Mouse (Mus musculus) ES-Bruce4 (cell line): ENCODE results near the gene 1700069L16Rik. TPM values are rescaled to one million over a fixed set of nuclear protein-coding genes. Genes with fewer than 3 reads are reported as not detected.

Source experiments
- H3K27ac ChIP-seq: 2 replicates; pipeline ENCODE4 v1.5.1; 2012; ENCODE audit warnings: low read length, inconsistent platforms; ENCODE audit not compliant: insufficient read depth
- H3K27me3 ChIP-seq: 2 replicates; pipeline ENCODE4 v1.6.1; 2012; ENCODE audit warnings: mild to moderate bottlenecking, low read length, inconsistent platforms; ENCODE audit not compliant: control insufficient read depth, poor library complexity, insufficient read depth, severe bottlenecking
- H3K36me3 ChIP-seq: 2 replicates; pipeline ENCODE4 v1.6.1; 2012; ENCODE audit warnings: inconsistent platforms, mild to moderate bottlenecking, low read length, moderate library complexity; ENCODE audit not compliant: control insufficient read depth, poor library complexity, insufficient read depth, severe bottlenecking
- H3K4me1 ChIP-seq: one replicate; pipeline ENCODE4 v1.8.1; 2011; ENCODE audit warnings: low read length; ENCODE audit not compliant: control insufficient read depth, insufficient read depth
- H3K4me3 ChIP-seq: 2 replicates; pipeline ENCODE4 v1.5.1; 2011; ENCODE audit warnings: low read depth, mild to moderate bottlenecking, low read length
- H3K9ac ChIP-seq: 2 replicates; pipeline ENCODE4 v1.6.1; 2012; ENCODE audit warnings: low read depth, mild to moderate bottlenecking, inconsistent platforms; ENCODE audit not compliant: poor library complexity, severe bottlenecking
- H3K9me3 ChIP-seq: replicated peaks from 2 replicates; pipeline ENCODE4 v1.6.1; 2012; ENCODE audit warnings: mild to moderate bottlenecking, low read length, inconsistent platforms; ENCODE audit not compliant: control insufficient read depth, poor library complexity, insufficient read depth, severe bottlenecking
- CTCF ChIP-seq: IDR thresholded peaks from one replicate; pipeline ENCODE4 v1.8.1; 2011; ENCODE audit warnings: low read depth, low read length
- EP300 ChIP-seq: IDR thresholded peaks from 2 replicates; pipeline ENCODE4 v1.6.1; 2011; ENCODE audit warnings: low read depth, low read length; ENCODE audit not compliant: insufficient read depth
- POLR2A ChIP-seq: IDR thresholded peaks from one replicate; pipeline ENCODE4 v1.8.1; 2011; ENCODE audit warnings: low read length; ENCODE audit not compliant: insufficient read depth
- polyA plus RNA-seq: library from polyadenylated mRNA; stranded (reverse); fragments of >200 nt; gene quantifications from 2 replicates; pipeline ENCODE4 v1.2.4, GENCODE M21; 2011; ENCODE audit warnings: low read depth; ENCODE audit not compliant: missing spikeins, insufficient read depth, insufficient read length

The 1700069L16Rik gene
- polyA plus RNA-seq, 1 experiment, result not detected

GRCm38 (mm10) chr5:113728011-113728410 lies 3.4 kb upstream of the 1700069L16Rik start:
- Histone ChIP-seq H3K9me3 (no peaks in the 10 kb centered on the region), H3K27ac (no peak overlapping the region), H3K4me1 (peaks cover 7% of the 10 kb centered on the region), H3K4me3 (no peak overlapping the region), H3K27me3 (no peaks in the 10 kb centered on the region), H3K36me3 (no peaks in the 10 kb centered on the region), H3K9ac (no peak overlapping the region)
- TF ChIP-seq CTCF, result no peak
- no peak for TF ChIP-seq POLR2A
- no peak for TF ChIP-seq EP300

- Histone ChIP-seq H3K27me3 (no peaks in the 10 kb centered on the region), H3K9me3 (no peaks in the 10 kb centered on the region), H3K4me1 (peaks cover 9% of the 10 kb centered on the region), H3K4me3 (no peak overlapping the region), H3K27ac (no peak overlapping the region), H3K36me3 (no peaks in the 10 kb centered on the region), H3K9ac (no peak overlapping the region)
- TF ChIP-seq CTCF (no peak), POLR2A (no peak), EP300 (no peak)
Measured at GRCm38 (mm10) chr5:113727238-113727637, 2.7 kb upstream of the 1700069L16Rik start.

GRCm38 (mm10) chr5:113726618-113727017 lies 2.0 kb upstream of the 1700069L16Rik start:
- Histone ChIP-seq H3K9me3 (no peaks in the 10 kb centered on the region), H3K36me3 (no peaks in the 10 kb centered on the region), H3K27ac (no peak overlapping the region), H3K4me1 (peaks cover 9% of the 10 kb centered on the region), H3K9ac (no peak overlapping the region), H3K27me3 (no peaks in the 10 kb centered on the region), H3K4me3 (no peak overlapping the region)
- TF ChIP-seq EP300, result no peak
- TF ChIP-seq CTCF, result no peak
- no peak for TF ChIP-seq POLR2A

GRCm38 (mm10) chr5:113725417-113725816 lies 845 bp upstream of the 1700069L16Rik start:
- H3K4me3 ChIP-seq, result no peak overlapping the region
- H3K9me3 ChIP-seq, result no peaks in the 10 kb centered on the region
- no peak overlapping the region for H3K9ac ChIP-seq
- no peaks in the 10 kb centered on the region for H3K36me3 ChIP-seq
- H3K27me3 ChIP-seq, result no peaks in the 10 kb centered on the region
- peaks cover 9% of the 10 kb centered on the region for H3K4me1 ChIP-seq
- no peak overlapping the region for H3K27ac ChIP-seq
- TF ChIP-seq EP300 (no peak), CTCF (no peak), POLR2A (no peak)

- TF ChIP-seq EP300 (peak; percentile 64; the same call in 1 of the 2 replicates), CTCF (no peak)
- Histone ChIP-seq H3K9me3 (no peaks in the 10 kb centered on the region), H3K36me3 (no peaks in the 10 kb centered on the region), H3K27me3 (no peaks in the 10 kb centered on the region), H3K4me3 (0 out of 2 replicates have a peak overlapping the region, but pooled peaks have one; percentile 6), H3K9ac (no peak overlapping the region), H3K4me1 (peaks cover 9% of the 10 kb centered on the region), H3K27ac (peak overlapping the region; percentile 59)
Measured at GRCm38 (mm10) chr5:113723567-113724237, 870 bp downstream of the 1700069L16Rik start.

- TF ChIP-seq CTCF, result peak; percentile 27
- TF ChIP-seq POLR2A, result no peak
- no peaks in the 10 kb centered on the region for H3K27me3 ChIP-seq
- peaks cover 9% of the 10 kb centered on the region for H3K4me1 ChIP-seq
- no peak overlapping the region for H3K4me3 ChIP-seq
- H3K27ac ChIP-seq, result no peak overlapping the region
- no peaks in the 10 kb centered on the region for H3K9me3 ChIP-seq
- H3K9ac ChIP-seq, result no peak overlapping the region
- no peaks in the 10 kb centered on the region for H3K36me3 ChIP-seq
Measured at GRCm38 (mm10) chr5:113722224-113723013, 2.2 kb downstream of the 1700069L16Rik start.
